Mouse (Mus musculus) adrenal gland, postnatal 14 days (tissue): ENCODE measurements at regions not wholly inside any gene's neighbourhood (a gene's known extent, or its start where the extent isn't known, plus 50 kb on each side); places are given as distances from the start of the nearest gene placed in this dataset.
A peak's percentile ranks its signal among the peaks of the same experiment; 100 is the strongest.
"Not testable (repeated sequence)": the region's sequence is repeated elsewhere in the genome, so short reads cannot be mapped to it uniquely, and the experiment has no call there.

Experiments used
- DNase-seq: peaks from one replicate; pipeline ENCODE4 v3.0.0; 2021; ENCODE audit warnings: mixed read lengths

DNA sequence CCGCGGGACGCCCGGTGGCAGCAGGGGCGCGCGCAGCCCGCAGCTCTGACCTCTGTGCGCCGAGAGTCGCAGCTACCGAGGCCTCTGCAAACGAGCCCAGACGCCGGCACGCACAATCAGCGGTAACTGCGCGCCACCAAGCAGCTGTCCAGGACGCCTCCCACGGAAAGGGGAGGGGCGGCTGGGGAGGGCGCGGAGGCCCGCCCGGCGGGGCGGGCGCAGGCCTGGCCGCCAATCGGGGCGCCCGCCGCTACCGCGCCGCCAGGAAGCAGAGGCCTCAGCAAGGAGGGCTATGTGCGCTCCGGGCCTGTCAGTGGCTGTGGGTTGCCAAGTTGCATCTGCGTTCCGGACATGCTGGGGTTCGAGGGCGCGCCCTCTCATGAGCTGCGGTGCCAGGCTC, 613.3 kb upstream of the Ywhaq start:
- peak; percentile 58 for DNase-seq

DNA sequence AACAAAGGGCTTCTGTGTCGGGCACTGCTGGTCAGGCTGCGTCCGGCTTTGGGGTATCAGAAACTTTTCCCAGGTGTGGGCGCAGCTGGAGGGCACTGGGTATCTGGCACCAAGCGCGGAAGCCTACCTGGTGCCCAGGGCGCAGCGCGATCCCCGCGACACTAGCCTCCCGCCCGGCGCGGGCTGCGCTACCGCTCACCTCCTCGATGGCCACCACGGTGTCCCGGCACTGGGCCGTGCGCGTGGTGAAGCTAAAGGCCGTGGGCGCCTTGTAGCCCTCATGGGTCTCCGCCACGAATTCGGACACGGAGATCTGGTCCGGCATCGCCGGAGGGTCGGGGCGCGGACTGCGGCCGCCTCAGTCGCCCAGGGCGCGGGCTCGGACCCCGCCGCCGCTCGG, 612.8 kb upstream of the Ywhaq start:
- not testable (repeated sequence) for DNase-seq
